Mouse (Mus musculus) NIH3T3 (cell line): ENCODE data around the gene Exosc3.
A peak's percentile ranks its signal among the peaks of the same experiment; 100 is the strongest.

Experiments used
- DNase-seq: peaks from one replicate; pipeline ENCODE4 v3.0.0-alpha.2; 2012; ENCODE audit warnings: low read depth

Exosc3 gene

GRCm38 (mm10) chr4:45279981-45280548, 62.5 kb downstream of the Exosc3 start:
- DNase-seq = peak; percentile 80

GRCm38 (mm10) chr4:45279292-45279691, 63.2 kb downstream of the Exosc3 start:
- DNase-seq = peak; percentile 11

- DNase-seq = no peak
Measured at GRCm38 (mm10) chr4:45275770-45276169, 66.8 kb downstream of the Exosc3 start.

- DNase-seq = no peak
Measured at GRCm38 (mm10) chr4:45271041-45271452, 71.5 kb downstream of the Exosc3 start.

GRCm38 (mm10) chr4:45267883-45268282, 74.6 kb downstream of the Exosc3 start:
- DNase-seq = no peak
